Mouse (Mus musculus) myocyte (in vitro differentiated cells): ENCODE measurements at regions not wholly inside any gene's neighbourhood (a gene's known extent, or its start where the extent isn't known, plus 50 kb on each side); places are given as distances from the start of the nearest gene placed in this dataset.

ENCODE experiments used
- CEBPB ChIP-seq: IDR thresholded peaks from 2 replicates; pipeline ENCODE4 v1.6.1; 2011; ENCODE audit warnings: mild to moderate bottlenecking, moderate library complexity; ENCODE audit not compliant: poor library complexity, insufficient read depth, severe bottlenecking
- MYOG ChIP-seq, 3 experiments: IDR thresholded peaks; one replicate each; pipeline ENCODE4 v1.6.1; 2011; ENCODE audit warnings: control low read depth in 2 of 3, low read depth in 2 of 3, mild to moderate bottlenecking in 2 of 3; ENCODE audit not compliant: insufficient read length in 2 of 3, control insufficient read depth in 1 of 3, insufficient read depth in 1 of 3
- POLR2A ChIP-seq: IDR thresholded peaks from one replicate; pipeline ENCODE4 v1.6.1; 2011; ENCODE audit warnings: low read depth, mild to moderate bottlenecking, control low read depth, moderate library complexity; ENCODE audit not compliant: insufficient read length

DNA sequence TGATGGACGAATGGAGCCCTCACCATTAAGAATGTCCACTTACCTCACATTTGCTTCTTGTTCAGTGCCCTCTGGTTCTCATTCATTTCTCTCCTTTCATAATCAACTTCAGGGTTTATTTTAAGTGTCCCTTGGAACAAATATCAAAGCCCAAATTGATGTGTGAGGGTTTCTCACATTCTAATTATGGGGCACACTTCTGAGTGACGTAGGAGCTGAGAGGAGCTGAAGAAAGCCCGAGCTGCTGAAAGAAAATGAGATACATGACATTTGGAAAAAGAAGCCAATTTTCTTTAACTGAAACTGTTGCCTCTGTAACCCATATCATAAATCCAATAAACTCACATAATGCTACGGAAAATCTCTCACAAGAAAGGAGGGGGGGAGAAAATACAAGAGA lies 134.8 kb upstream of the Srsf6 start:
- no peak for TF ChIP-seq POLR2A
- TF ChIP-seq CEBPB, result no peak
- no peak for TF ChIP-seq MYOG (IDR thresholded peaks at IDR 0.05; ENCODE audit: control insufficient read depth in 1 of 3, insufficient read depth in 1 of 3, insufficient read length in 2 of 3, low read depth in 2 of 3)
